Mouse (Mus musculus) hematopoietic stem cell, adult 5-6 weeks (primary cell): ENCODE measurements around the gene Fam208b. TPM values are rescaled to one million over a fixed set of nuclear protein-coding genes. Genes with fewer than 3 reads are reported as not detected.
A peak's percentile ranks its signal among the peaks of the same experiment; 100 is the strongest.

ENCODE experiments used
- ATAC-seq, 2 experiments: fragments of 125-278 bp in 1 of 2; replicated peaks in 1 of 2; 2 replicates each; pipeline ENCODE4 v1.8.0; 2016 to 2017; ENCODE audit warnings: inconsistent platforms in 2 of 2, mild to moderate bottlenecking in 2 of 2, moderate number of reproducible peaks in 2 of 2, low read depth in 1 of 2, moderate TSS enrichment in 1 of 2; ENCODE audit not compliant: low FRiP score in 2 of 2, poor library complexity in 2 of 2, severe bottlenecking in 2 of 2, insufficient read depth in 1 of 2, low TSS enrichment in 1 of 2
- total RNA-seq: library from RNA; stranded (forward); fragments of 172-1452, 232-1000 nt; gene quantifications from 2 replicates; pipeline ENCODE4 v1.2.3, GENCODE M21; 2017

Gene Fam208b
- 63.0 and 69.9 TPM in 2 replicates for total RNA-seq

DNA sequence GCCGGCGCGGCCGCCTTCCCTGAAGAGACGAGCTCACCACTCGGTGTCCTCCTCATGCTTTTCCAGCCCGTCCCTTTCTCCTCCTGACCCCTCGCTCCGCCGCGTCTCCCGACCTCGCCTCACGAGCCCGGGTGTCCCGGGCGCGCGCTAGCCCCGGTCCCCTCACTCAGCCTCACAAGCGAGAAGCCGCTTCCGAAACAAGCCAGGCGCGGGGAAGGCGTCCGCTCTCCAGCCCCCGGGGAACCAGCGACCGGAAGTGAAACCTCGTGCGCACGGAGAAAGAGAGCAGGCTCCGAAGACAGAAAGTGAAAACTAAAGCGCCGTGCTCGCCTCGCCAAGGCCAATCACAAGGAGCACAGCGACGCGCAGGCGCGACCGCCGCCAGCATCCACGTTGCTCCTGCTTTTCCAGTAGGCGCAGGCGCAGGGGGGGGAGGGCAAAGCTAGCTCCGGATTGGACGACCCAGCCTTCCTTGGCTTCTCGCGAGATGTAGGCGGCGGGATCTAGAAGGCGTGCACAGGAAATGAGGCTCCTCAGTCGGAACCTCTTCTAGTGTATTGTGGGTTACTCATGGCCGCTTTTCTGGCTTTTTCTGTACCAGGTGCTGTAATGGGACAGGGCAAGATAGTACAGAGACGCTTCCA is at the start of gene Fam208b:
Fam208b (minus strand) TSS at position 314 of the 644 bp plus-strand sequence.
- ATAC-seq: peak; percentile 95 to 97

GRCm38 (mm10) chr13:3659163-3660160 is 48.6 kb upstream of the Fam208b start:
- peak; percentile 39 to 42; a peak in 2 of 4 replicates for ATAC-seq

GRCm38 (mm10) chr13:3654432-3654831 is 43.5 kb upstream of the Fam208b start:
- ATAC-seq: no peak

- ATAC-seq: no peak
Measured at GRCm38 (mm10) chr13:3650569-3650968, 39.7 kb upstream of the Fam208b start.

DNA sequence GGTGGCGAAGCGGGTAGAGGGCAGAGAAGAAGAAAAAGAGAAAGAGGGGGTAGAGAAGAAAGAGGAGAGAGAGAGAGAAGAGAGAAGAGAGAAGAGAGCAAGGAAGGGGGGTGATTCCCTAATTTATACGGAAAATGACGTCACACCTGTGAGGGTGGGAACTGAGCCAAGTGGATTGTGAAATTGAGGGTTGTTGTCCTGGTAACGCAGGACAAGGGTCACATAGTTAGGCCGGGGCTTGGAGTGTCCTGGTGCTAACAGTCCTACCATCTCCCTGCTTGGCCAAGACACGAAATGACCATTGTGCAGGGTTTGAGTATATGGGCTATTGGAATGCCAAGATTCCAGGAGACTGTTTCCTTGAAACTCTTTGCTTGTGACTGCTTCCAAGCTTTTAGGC is 35.7 kb upstream of the Fam208b start:
- no peak for ATAC-seq

GRCm38 (mm10) chr13:3645919-3646318 is 35.0 kb upstream of the Fam208b start:
- ATAC-seq: no peak

DNA sequence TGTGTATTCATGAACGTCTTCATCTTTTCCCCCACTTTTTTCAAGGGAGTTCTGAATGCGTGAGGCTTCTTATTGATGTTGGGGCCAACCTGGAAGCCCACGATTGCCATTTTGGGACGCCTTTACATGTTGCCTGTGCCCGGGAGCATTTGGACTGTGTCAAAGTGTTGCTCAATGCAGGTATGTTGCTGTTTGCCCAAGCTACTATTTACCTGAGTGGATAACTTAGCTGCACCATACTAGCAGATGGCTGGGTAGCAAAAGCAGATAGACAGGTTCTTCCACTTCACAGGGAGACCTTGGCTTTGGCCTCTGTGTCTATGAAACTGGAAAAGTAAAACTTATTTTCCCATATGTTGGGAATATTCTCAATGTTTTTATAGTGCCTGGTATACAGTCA is 34.0 kb upstream of the Fam208b start:
- ATAC-seq: no peak

GRCm38 (mm10) chr13:3642538-3642937 is 31.6 kb upstream of the Fam208b start:
- ATAC-seq: no peak

GRCm38 (mm10) chr13:3642049-3642448 is 31.1 kb upstream of the Fam208b start:
- peak; percentile 77 to 83 for ATAC-seq

GRCm38 (mm10) chr13:3636797-3637196 is 25.9 kb upstream of the Fam208b start:
- ATAC-seq: peak; percentile 54 to 72

- ATAC-seq: no peak
Measured at GRCm38 (mm10) chr13:3635076-3635475, 24.2 kb upstream of the Fam208b start.

DNA sequence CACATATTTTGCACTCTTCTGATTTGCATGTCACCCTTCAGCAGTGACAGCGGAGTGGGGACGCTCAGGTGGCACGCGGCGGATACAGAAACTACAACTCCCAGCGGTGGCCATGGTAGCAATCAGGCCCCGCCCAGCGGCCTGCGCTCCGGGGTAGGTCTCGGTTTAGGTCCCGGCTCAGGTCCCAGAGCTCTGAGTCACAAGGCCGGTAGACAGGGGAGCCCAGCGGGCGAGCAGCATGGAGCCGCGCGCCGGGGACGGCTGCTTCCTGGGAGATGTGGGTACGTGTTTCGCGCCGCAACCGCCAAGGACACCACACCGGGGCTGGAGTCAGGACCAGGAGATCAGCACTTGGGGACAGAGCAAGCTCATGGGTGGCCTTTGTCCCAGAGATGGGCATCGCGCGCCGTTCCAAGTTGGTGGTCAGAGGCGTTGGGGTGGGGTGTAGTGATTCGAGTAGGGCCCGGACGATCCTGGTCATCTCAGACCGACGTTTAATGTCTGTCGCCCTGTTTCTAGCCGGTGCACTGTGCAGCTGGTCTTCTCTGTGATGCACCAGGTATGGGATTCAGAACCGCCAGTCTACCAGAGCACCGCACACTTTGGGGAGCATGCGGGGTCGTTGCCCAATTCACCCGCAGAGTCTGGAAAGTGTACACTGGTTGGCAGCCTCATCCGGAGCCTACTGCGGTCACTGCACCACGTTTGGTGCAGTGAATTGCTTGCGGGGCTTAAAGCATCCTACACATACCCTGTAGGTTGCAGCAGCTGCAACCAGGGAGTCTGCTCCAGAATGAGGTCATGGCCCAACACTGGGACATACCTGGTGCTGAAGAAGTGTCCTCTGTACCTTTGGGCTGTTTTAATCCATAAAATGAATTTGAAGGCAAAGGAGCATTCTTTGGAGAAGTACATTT is 23.2 kb upstream of the Fam208b start, which contains the start of gene Asb13:
Asb13 (plus strand) TSS at position 138 of the 917 bp plus-strand sequence.
- peak; percentile 97 to 98 for ATAC-seq

GRCm38 (mm10) chr13:3633131-3633530 is 22.2 kb upstream of the Fam208b start:
- no peak for ATAC-seq

- ATAC-seq: no peak
Measured at GRCm38 (mm10) chr13:3632551-3632950, 21.6 kb upstream of the Fam208b start.

GRCm38 (mm10) chr13:3628102-3628501 is 17.2 kb upstream of the Fam208b start:
- ATAC-seq: no peak

- ATAC-seq: no peak
Measured at GRCm38 (mm10) chr13:3627139-3627538, 16.2 kb upstream of the Fam208b start.

- ATAC-seq: peak; percentile 35 to 36
Measured at GRCm38 (mm10) chr13:3610118-3610794, 652 bp downstream of the Fam208b start.
